Comparison of ENCODE assay signal across 22 mouse cellular contexts in the genomic region with DNA sequence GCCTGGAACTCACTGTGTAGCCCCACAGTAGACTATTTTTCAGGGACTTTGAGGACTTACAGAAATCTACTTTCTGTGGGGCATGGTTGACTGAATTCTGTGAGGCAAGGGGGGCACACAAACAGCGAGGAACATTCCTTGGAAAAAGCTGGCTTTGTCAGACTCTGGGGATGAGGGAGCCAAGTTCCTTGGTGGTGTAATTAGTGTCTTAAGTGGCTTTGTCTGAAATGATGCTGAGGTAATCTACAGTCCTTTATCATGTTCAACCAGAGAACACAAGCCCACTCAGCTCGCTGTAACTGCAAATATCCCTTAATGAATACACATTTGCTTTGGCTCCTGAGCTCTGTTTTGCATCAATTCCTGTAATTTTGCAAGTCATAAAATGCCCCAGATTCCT.
"Had no signal": no experiment of that assay in that cellular context is flagged by ENCODE, and none has a peak within 500 bp of the region (broad histone marks: within the 10 kb centered on the region; RNA-seq: fewer than 3 reads in every experiment).

No protein-coding gene starts in this region.

- H3K27me3 ChIP-seq: limb, embryonic 13.5 days; liver, embryonic 12.5 days; liver, embryonic 15.5 days; lung, embryonic 15.5 days; neural tube, embryonic 13.5 days had no signal

- H3K36me3 ChIP-seq: limb, embryonic 10.5 days; limb, embryonic 13.5 days; liver, embryonic 12.5 days; liver, embryonic 15.5 days; lung, embryonic 15.5 days; neural tube, embryonic 13.5 days had no signal

- H3K4me2 ChIP-seq: limb, embryonic 13.5 days; liver, embryonic 12.5 days; liver, embryonic 15.5 days; lung, embryonic 15.5 days; midbrain, embryonic 11.5 days; neural tube, embryonic 13.5 days had no signal

- H3K27ac ChIP-seq: limb, embryonic 10.5 days; limb, embryonic 13.5 days; liver, embryonic 12.5 days; liver, embryonic 15.5 days; lung, embryonic 15.5 days; neural tube, embryonic 13.5 days; stomach, postnatal 0 days had no signal

- DNase-seq: kidney, postnatal 14 days; kidney, postnatal 4 days; liver; lung, adult 18-20 months; lung, postnatal 10 days; lung, postnatal 4 days; midbrain, embryonic 14.5 days; right cerebral cortex, adult 18-20 months; right cerebral cortex, postnatal 14 days; right cerebral cortex, postnatal 4 days; thymus, adult 2 months; thymus, postnatal 14 days; thymus, postnatal 4 days had no signal

- H3K9ac ChIP-seq: limb, embryonic 13.5 days; liver, embryonic 12.5 days; liver, embryonic 15.5 days; lung, embryonic 15.5 days; neural tube, embryonic 13.5 days had no signal

- H3K4me3 ChIP-seq: limb, embryonic 10.5 days; limb, embryonic 13.5 days; liver, embryonic 12.5 days; liver, embryonic 15.5 days; lung, embryonic 15.5 days; myocyte; neural tube, embryonic 13.5 days had no signal

- H3K4me1 ChIP-seq: limb, embryonic 13.5 days; liver, embryonic 12.5 days; liver, embryonic 15.5 days; lung, embryonic 15.5 days had no signal

- ATAC-seq: liver, embryonic 12.5 days had no signal

- H3K9me3 ChIP-seq: limb, embryonic 10.5 days; limb, embryonic 13.5 days; liver, embryonic 12.5 days; liver, embryonic 15.5 days; lung, embryonic 15.5 days; neural tube, embryonic 13.5 days had no signal
